Mouse (Mus musculus) G1E (cell line): ENCODE results near the gene Tgfb1i1.

Experiments used
- CTCF ChIP-seq: IDR thresholded peaks from 2 replicates; pipeline ENCODE4 v1.5.1; 2012; ENCODE audit warnings: low read depth, low read length, inconsistent platforms, mixed read lengths
- GATA1 ChIP-seq: IDR thresholded peaks from 2 replicates; pipeline ENCODE4 v1.6.1; 2012; ENCODE audit warnings: borderline replicate concordance, low read length, inconsistent platforms, mixed read lengths
- GATA2 ChIP-seq: IDR thresholded peaks from 2 replicates; pipeline ENCODE4 v1.6.1; 2012; ENCODE audit warnings: low read depth, low read length, inconsistent platforms, borderline replicate concordance

DNA sequence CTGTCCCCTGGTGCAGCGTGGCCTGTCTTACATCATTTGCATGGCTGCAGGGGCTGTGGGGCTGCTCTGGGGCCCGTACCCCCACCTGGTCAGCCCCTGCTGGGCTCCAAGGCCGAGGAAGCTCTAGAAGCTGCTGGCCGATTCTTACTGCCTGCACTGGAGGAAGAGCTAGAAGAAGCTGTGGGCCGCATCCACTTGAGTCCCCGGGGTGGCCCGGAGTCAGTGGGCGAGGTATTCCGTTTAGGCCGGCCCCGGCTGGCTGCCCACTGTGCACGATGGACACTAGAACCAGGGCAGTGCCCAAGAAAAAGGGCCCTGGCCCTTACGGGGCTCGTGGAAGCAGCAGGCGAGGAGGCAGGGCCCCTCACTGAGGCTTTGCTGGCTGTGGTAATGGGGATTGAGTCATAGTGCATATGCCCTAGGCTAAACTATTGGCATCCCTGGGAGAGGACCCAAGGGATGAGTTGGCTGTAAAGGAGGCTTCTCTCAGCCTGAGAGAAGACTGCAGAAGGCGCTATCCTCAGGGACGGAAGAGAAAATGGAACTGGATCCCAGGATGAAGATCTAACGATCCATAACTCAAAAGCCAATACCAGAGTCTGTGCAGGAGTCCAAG is 2.1 kb upstream of the Tgfb1i1 start:
- TF ChIP-seq CTCF = no peak
- no peak for TF ChIP-seq GATA1
- no peak for TF ChIP-seq GATA2
